Mouse (Mus musculus): ENCODE data around the gene Cngb1. TPM values are rescaled to one million over a fixed set of nuclear protein-coding genes. Genes with fewer than 3 reads are reported as not detected.
A peak's percentile ranks its signal among the peaks of the same experiment; 100 is the strongest.
"Not testable (repeated sequence)": the region's sequence is repeated elsewhere in the genome, so short reads cannot be mapped to it uniquely, and the experiment has no call there.

Gene Cngb1
- polyA plus RNA-seq, 1 experiment from 2014 or later, result 0.43 TPM

- H3K9me3 ChIP-seq (replicated peaks); H3K9ac ChIP-seq; H3K4me2 ChIP-seq; H3K4me1 ChIP-seq; H3K4me3 ChIP-seq; H3K36me3 ChIP-seq (ENCODE audit: poor library complexity, severe bottlenecking); H3K27me3 ChIP-seq; H3K27ac ChIP-seq; ATAC-seq: not testable (repeated sequence)
- 93% methylated on average over 9 of the region's 9 CpGs for WGBS
Observed at GRCm38 (mm10) chr8:95230086-95230485, 76.3 kb downstream of the Cngb1 start.

DNA sequence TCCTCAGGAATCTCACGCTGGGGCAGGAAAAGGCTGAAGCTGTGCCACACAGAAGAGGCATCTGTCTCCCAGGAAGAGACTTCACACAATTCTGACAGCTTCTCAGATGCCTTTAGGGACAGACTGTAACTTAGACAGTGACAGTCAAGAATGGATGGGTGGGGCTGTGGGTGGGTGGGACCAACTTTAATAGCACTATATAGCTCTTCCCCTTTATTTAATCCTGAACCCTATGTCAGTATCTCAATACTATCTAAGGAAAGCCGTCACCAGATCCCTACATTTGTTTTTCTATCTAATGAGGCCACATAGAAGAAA lies 79.3 kb downstream of the Cngb1 start:
- Histone ChIP-seq H3K27me3 (no peaks in the 10 kb centered on the region), H3K9ac (no peak overlapping the region), H3K4me2 (no peak overlapping the region), H3K27ac (no peak overlapping the region), H3K4me3 (no peak overlapping the region), H3K36me3 (ENCODE audit: poor library complexity, severe bottlenecking) (no peaks in the 10 kb centered on the region), H3K4me1 (no peaks in the 10 kb centered on the region), H3K9me3 (replicated peaks) (no peaks in the 10 kb centered on the region)
- ATAC-seq, result no peak
- 50% methylated on average over 2 of the region's 2 CpGs for WGBS

GRCm38 (mm10) chr8:95226251-95227150 lies 79.9 kb downstream of the Cngb1 start:
- 63% methylated on average over 7 of the region's 7 CpGs for WGBS
- ATAC-seq, result no peak
- Histone ChIP-seq H3K27me3 (no peaks in the 10 kb centered on the region), H3K9me3 (replicated peaks) (no peaks in the 10 kb centered on the region), H3K36me3 (ENCODE audit: poor library complexity, severe bottlenecking) (no peaks in the 10 kb centered on the region), H3K4me3 (no peak overlapping the region), H3K27ac (no peak overlapping the region), H3K9ac (no peak overlapping the region), H3K4me1 (no peaks in the 10 kb centered on the region), H3K4me2 (no peak overlapping the region)

DNA sequence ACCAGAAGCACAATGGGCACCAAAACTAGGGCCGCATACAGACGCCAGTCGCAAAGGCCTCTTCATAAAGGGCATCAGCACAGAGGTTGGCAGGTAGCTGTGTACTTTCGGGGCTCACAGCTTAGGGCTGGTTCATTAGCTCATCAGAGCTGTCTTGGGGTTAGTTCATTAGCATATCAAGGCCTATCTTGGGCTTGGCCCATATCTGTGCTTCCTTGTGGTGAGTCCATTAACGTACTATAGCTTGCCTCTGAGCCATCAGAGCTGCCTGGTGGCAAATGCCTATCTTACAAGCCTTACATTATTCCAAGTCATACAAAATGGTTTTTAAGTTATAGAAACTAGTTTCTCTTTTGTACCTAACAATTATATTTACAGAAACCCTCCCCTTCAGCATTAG lies 82.4 kb downstream of the Cngb1 start:
- WGBS, result 84% methylated on average over 5 of the region's 5 CpGs
- H3K4me2 ChIP-seq, result no peak overlapping the region
- no peaks in the 10 kb centered on the region for H3K9me3 ChIP-seq (replicated peaks)
- no peak overlapping the region for H3K4me3 ChIP-seq
- ATAC-seq, result no peak
- H3K27ac ChIP-seq, result no peak overlapping the region
- no peak overlapping the region for H3K9ac ChIP-seq
- no peaks in the 10 kb centered on the region for H3K4me1 ChIP-seq
- no peaks in the 10 kb centered on the region for H3K36me3 ChIP-seq (ENCODE audit: poor library complexity, severe bottlenecking)
- H3K27me3 ChIP-seq, result no peaks in the 10 kb centered on the region

- H3K27me3 ChIP-seq, result no peaks in the 10 kb centered on the region
- no peaks in the 10 kb centered on the region for H3K36me3 ChIP-seq (ENCODE audit: poor library complexity, severe bottlenecking)
- no peak for ATAC-seq
- no peak overlapping the region for H3K4me2 ChIP-seq
- whole genome bisulfite sequencing, result 60% methylated on average over 2 of the region's 2 CpGs
- no peak overlapping the region for H3K4me3 ChIP-seq
- H3K9ac ChIP-seq, result no peak overlapping the region
- no peaks in the 10 kb centered on the region for H3K9me3 ChIP-seq (replicated peaks)
- H3K27ac ChIP-seq, result no peak overlapping the region
- H3K4me1 ChIP-seq, result no peaks in the 10 kb centered on the region
Observed at GRCm38 (mm10) chr8:95221045-95221444, 85.3 kb downstream of the Cngb1 start.

- no peak for ATAC-seq
- Histone ChIP-seq H3K9ac (no peak overlapping the region), H3K27ac (no peak overlapping the region), H3K4me2 (no peak overlapping the region), H3K36me3 (ENCODE audit: poor library complexity, severe bottlenecking) (no peaks in the 10 kb centered on the region), H3K27me3 (no peaks in the 10 kb centered on the region), H3K4me3 (no peak overlapping the region), H3K9me3 (replicated peaks) (no peaks in the 10 kb centered on the region), H3K4me1 (no peaks in the 10 kb centered on the region)
- 69% methylated on average over 7 of the region's 7 CpGs for WGBS
Observed at GRCm38 (mm10) chr8:95220571-95220998, 85.8 kb downstream of the Cngb1 start.

GRCm38 (mm10) chr8:95219623-95220022 lies 86.8 kb downstream of the Cngb1 start:
- Histone ChIP-seq H3K9me3 (replicated peaks) (no peaks in the 10 kb centered on the region), H3K4me3 (no peak overlapping the region), H3K36me3 (ENCODE audit: poor library complexity, severe bottlenecking) (no peaks in the 10 kb centered on the region), H3K27ac (no peak overlapping the region), H3K9ac (no peak overlapping the region), H3K27me3 (no peaks in the 10 kb centered on the region), H3K4me1 (no peaks in the 10 kb centered on the region), H3K4me2 (no peak overlapping the region)
- no peak for ATAC-seq
- whole genome bisulfite sequencing, result 86% methylated on average over 8 of the region's 8 CpGs

GRCm38 (mm10) chr8:95215709-95216360 lies 90.5 kb downstream of the Cngb1 start:
- no peaks in the 10 kb centered on the region for H3K27me3 ChIP-seq
- 72% methylated on average over 11 of the region's 11 CpGs for WGBS
- H3K9ac ChIP-seq, result no peak overlapping the region
- no peak overlapping the region for H3K4me3 ChIP-seq
- no peak overlapping the region for H3K4me2 ChIP-seq
- no peak overlapping the region for H3K27ac ChIP-seq
- H3K36me3 ChIP-seq (ENCODE audit: poor library complexity, severe bottlenecking), result no peaks in the 10 kb centered on the region
- H3K4me1 ChIP-seq, result no peaks in the 10 kb centered on the region
- no peaks in the 10 kb centered on the region for H3K9me3 ChIP-seq (replicated peaks)
- ATAC-seq, result no peak

DNA sequence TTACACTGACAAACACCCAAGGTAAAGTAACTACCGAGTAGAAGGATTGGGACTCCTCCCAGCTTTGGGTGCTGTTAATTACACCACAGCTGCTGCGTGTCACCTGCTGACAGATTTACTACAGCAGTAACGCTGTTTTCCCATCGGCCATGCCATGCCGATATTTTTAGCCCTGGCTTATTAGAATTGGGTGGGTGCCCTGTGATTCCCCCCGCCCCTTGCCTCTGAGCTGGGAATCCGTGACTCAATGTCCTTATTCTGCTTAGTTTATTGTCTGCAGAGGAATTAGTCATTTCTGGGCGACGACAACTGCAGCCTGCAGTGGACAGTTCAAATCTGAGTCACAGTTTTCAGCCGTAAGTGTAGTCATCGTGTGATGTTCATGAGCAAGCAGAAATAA lies 96.5 kb downstream of the Cngb1 start:
- Histone ChIP-seq H3K9me3 (replicated peaks) (no peaks in the 10 kb centered on the region), H3K27me3 (no peaks in the 10 kb centered on the region), H3K27ac (no peak overlapping the region), H3K4me3 (no peak overlapping the region), H3K36me3 (ENCODE audit: poor library complexity, severe bottlenecking) (no peaks in the 10 kb centered on the region), H3K4me1 (peaks cover 16% of the 10 kb centered on the region), H3K4me2 (no peak overlapping the region), H3K9ac (no peak overlapping the region)
- ATAC-seq, result no peak
- 71% methylated on average over 11 of the region's 11 CpGs for WGBS

DNA sequence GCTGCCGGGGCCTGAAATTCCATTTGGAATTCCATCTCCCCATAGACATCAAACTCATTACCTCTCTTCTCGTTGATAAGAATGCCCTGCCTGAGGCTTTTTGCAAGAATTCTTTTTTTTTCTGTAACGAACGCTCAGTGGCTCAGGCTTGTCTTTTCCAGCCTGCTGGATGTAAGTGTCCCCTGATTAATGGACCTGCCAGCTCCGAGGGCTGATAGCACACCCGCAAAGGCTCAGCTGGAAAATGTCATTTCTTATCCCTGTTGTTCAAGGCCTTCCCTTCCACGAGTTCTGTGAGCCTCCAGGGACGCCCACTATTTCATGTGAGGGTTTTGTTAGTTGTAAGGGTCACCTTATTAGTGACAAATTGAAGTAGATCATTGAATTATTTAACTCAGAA lies 100.4 kb downstream of the Cngb1 start:
- no peak for ATAC-seq
- H3K27ac ChIP-seq, result peak overlapping the region; percentile 75

GRCm38 (mm10) chr8:95204039-95204380 lies 102.4 kb downstream of the Cngb1 start:
- H3K4me3 ChIP-seq, result no peak overlapping the region
- H3K4me1 ChIP-seq, result peaks cover 16% of the 10 kb centered on the region
- ATAC-seq, result peak; percentile 85
- H3K4me2 ChIP-seq, result no peak overlapping the region
- H3K9me3 ChIP-seq (replicated peaks), result no peaks in the 10 kb centered on the region
- no peak overlapping the region for H3K9ac ChIP-seq
- whole genome bisulfite sequencing, result 16% methylated on average over 10 of the region's 10 CpGs
- no peaks in the 10 kb centered on the region for H3K36me3 ChIP-seq (ENCODE audit: poor library complexity, severe bottlenecking)
- H3K27me3 ChIP-seq, result no peaks in the 10 kb centered on the region
- H3K27ac ChIP-seq, result no peak overlapping the region

More for the DNA sequence above, 100.4 kb downstream of the Cngb1 start:
- 6% methylated on average over 8 of the region's 8 CpGs for WGBS
- no peak overlapping the region; the same call in 1 of the 2 replicates for H3K4me2 ChIP-seq
- no peak overlapping the region for H3K4me3 ChIP-seq
- no peaks in the 10 kb centered on the region for H3K36me3 ChIP-seq (ENCODE audit: poor library complexity, severe bottlenecking)
- H3K27me3 ChIP-seq, result no peaks in the 10 kb centered on the region
- H3K4me1 ChIP-seq, result peaks cover 22% of the 10 kb centered on the region
- H3K9ac ChIP-seq, result peak overlapping the region; percentile 12; the same call in 1 of the 2 replicates
- H3K9me3 ChIP-seq (replicated peaks), result no peaks in the 10 kb centered on the region

GRCm38 (mm10) chr8:95203326-95204038 lies 102.9 kb downstream of the Cngb1 start:
- H3K36me3 ChIP-seq (ENCODE audit: poor library complexity, severe bottlenecking), result no peaks in the 10 kb centered on the region
- 51% methylated on average over 9 of the region's 9 CpGs for WGBS
- H3K27me3 ChIP-seq, result no peaks in the 10 kb centered on the region
- H3K4me3 ChIP-seq, result no peak overlapping the region
- no peaks in the 10 kb centered on the region for H3K9me3 ChIP-seq (replicated peaks)
- peaks cover 16% of the 10 kb centered on the region for H3K4me1 ChIP-seq
- no peak overlapping the region for H3K27ac ChIP-seq
- H3K4me2 ChIP-seq, result no peak overlapping the region
- no peak for ATAC-seq
- no peak overlapping the region for H3K9ac ChIP-seq

All from forebrain, embryonic 13.5 days (tissue).